ENCODE assay signal across 9 mouse cellular contexts in the genomic region with DNA sequence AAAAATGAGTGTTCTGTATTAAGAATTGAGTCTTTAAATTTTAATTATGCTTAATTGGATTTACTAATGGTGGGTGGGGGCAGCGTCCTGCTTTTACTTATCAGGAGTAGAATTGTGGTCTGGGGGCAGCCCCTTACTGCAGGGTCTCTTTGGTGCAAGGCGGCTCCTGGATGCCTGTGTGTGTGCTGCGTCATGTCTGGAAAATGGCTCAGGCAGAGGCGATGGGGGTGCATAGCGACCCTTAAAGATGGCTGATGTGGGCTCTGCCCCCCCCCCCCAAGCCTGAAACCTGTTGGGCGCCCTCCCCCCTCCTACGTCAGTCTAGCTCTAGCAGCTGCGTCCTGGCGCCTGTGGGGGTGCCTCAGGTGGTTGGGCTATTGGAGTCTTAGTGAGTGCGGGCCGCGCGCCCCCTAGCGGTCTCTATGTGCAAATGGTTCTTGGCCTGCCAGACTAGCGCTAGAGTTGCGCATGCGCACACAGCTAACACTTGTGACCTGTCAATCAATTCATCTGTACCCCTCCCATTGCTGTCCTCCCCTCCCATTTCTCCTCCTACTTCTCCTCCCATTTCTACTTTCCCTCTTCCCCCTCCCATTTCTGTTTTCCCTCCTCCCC. TPM values are rescaled to one million over a fixed set of nuclear protein-coding genes. Genes with fewer than 3 reads are reported as not detected.
A peak's percentile ranks its signal among the peaks of the same experiment; 100 is the strongest.
DNase-seq lines count a peak whose midpoint lies in the region; ATAC-seq and TF ChIP-seq lines count a peak whose summit lies in the region.
"Had no signal": no experiment of that assay in that cellular context is flagged by ENCODE, and none has a peak within 500 bp of the region (broad histone marks: within the 10 kb centered on the region; RNA-seq: fewer than 3 reads in every experiment).

No protein-coding gene starts in this region.

- H3K9me3 ChIP-seq in heart, embryonic 10.5 days: peaks cover 42% of the 10 kb centered on the region
- peaks cover 44% of the 10 kb centered on the region for H3K9me3 ChIP-seq in forebrain, embryonic 13.5 days (replicated peaks)
- H3K9me3 ChIP-seq in hindbrain, postnatal 0 days (ENCODE audit: low read length): peaks cover 6% of the 10 kb centered on the region; the same call in 1 of the 2 replicates

- DNase-seq in heart, embryonic 10.5 days (ENCODE audit: low spot score): peak; percentile 90
- no peak for DNase-seq in heart, adult 11 months
- DNase-seq in hindbrain, postnatal 0 days (ENCODE audit: low spot score): peak; percentile 91
- peak; percentile 59 for DNase-seq in liver, adult 2 months (ENCODE audit: extremely low read depth, low read depth, low spot score)
- peak; percentile 71 for DNase-seq in naive thymus-derived CD4-positive, alpha-beta T cell, adult 2 months (ENCODE audit: low read depth)
- peak; percentile 91 for DNase-seq in telencephalon, adult 2 months (ENCODE audit: low read depth, low spot score)

- whole genome bisulfite sequencing in heart, embryonic 10.5 days: 32% methylated on average over 17 of the region's 17 CpGs
- WGBS in forebrain, embryonic 13.5 days: 34% methylated on average over 12 of the region's 17 CpGs
- 42% methylated on average over 13 of the region's 17 CpGs for WGBS in hindbrain, postnatal 0 days
- WGBS in liver, adult 2 months: 57% methylated on average over 17 of the region's 17 CpGs

- H3K27ac ChIP-seq in heart, embryonic 10.5 days: no peak overlapping the region
- H3K27ac ChIP-seq in forebrain, embryonic 13.5 days: no peak overlapping the region
- H3K27ac ChIP-seq in hindbrain, postnatal 0 days: peak overlapping the region; percentile 87
- no peak overlapping the region for H3K27ac ChIP-seq in liver, adult 2 months (replicated peaks; ENCODE audit: insufficient read depth, low read depth, low read length)

- no peaks in the 10 kb centered on the region for H3K27me3 ChIP-seq in heart, embryonic 10.5 days (ENCODE audit: insufficient read depth, poor library complexity, severe bottlenecking)
- H3K27me3 ChIP-seq in forebrain, embryonic 13.5 days: no peaks in the 10 kb centered on the region
- no peaks in the 10 kb centered on the region for H3K27me3 ChIP-seq in hindbrain, postnatal 0 days (ENCODE audit: insufficient read depth, low read length)
- H3K27me3 ChIP-seq in liver, adult 2 months (ENCODE audit: control insufficient read depth, insufficient read depth, low read length): 0 out of 2 replicates have a peak, but pooled peaks cover 2% of the 10 kb centered on the region

- no peaks in the 10 kb centered on the region for H3K79me2 ChIP-seq in liver, adult 2 months (ENCODE audit: control insufficient read depth, insufficient read depth, low read length)

- no peak overlapping the region for H3K9ac ChIP-seq in forebrain, embryonic 13.5 days
- peak overlapping the region; percentile 73 for H3K9ac ChIP-seq in hindbrain, postnatal 0 days (replicated peaks; ENCODE audit: low read length)
- H3K9ac ChIP-seq in liver, adult 2 months (ENCODE audit: low read depth, low read length): no peak overlapping the region

- peaks cover 12% of the 10 kb centered on the region; the same call in 1 of the 2 replicates for H3K4me1 ChIP-seq in heart, embryonic 10.5 days
- peaks cover 29% of the 10 kb centered on the region for H3K4me1 ChIP-seq in forebrain, embryonic 13.5 days
- H3K4me1 ChIP-seq in hindbrain, postnatal 0 days (ENCODE audit: insufficient read depth, low read length): no peaks in the 10 kb centered on the region
- H3K4me1 ChIP-seq in liver, adult 2 months (ENCODE audit: control insufficient read depth, insufficient read depth, low read length): no peaks in the 10 kb centered on the region

- H3K36me3 ChIP-seq in heart, embryonic 10.5 days: peaks cover 35% of the 10 kb centered on the region
- H3K36me3 ChIP-seq in forebrain, embryonic 13.5 days (ENCODE audit: poor library complexity, severe bottlenecking): peaks cover 21% of the 10 kb centered on the region; the same call in 1 of the 2 replicates
- H3K36me3 ChIP-seq in hindbrain, postnatal 0 days (ENCODE audit: insufficient read depth, low read length): peaks cover 3% of the 10 kb centered on the region; the same call in 1 of the 2 replicates
- H3K36me3 ChIP-seq in liver, adult 2 months (ENCODE audit: control insufficient read depth, insufficient read depth, low read length): no peaks in the 10 kb centered on the region

- ATAC-seq in cerebellum, adult (ENCODE audit: insufficient number of reproducible peaks, low FRiP score, low TSS enrichment): 0 out of 2 replicates have a peak, but pooled peaks have one; percentile 27
- ATAC-seq in forebrain, embryonic 13.5 days: peak; percentile 16; the same call in 1 of the 2 replicates
- peak; percentile 84 for ATAC-seq in hindbrain, postnatal 0 days

- TF ChIP-seq POLR2A in liver, adult 2 months (IDR thresholded peaks at IDR 0.05; ENCODE audit: extremely low read depth, insufficient read depth, low read length): no peak

- H3K4me3 ChIP-seq in heart, embryonic 10.5 days: peak overlapping the region; percentile 63
- peak overlapping the region; percentile 49 for H3K4me3 ChIP-seq in forebrain, embryonic 13.5 days
- H3K4me3 ChIP-seq in hindbrain, postnatal 0 days (ENCODE audit: low read length): peak overlapping the region; percentile 47
- H3K4me3 ChIP-seq in liver, adult 2 months (ENCODE audit: insufficient read depth, low read depth, low read length): no peak overlapping the region

- peak; percentile 80 for TF ChIP-seq CTCF in hindbrain, postnatal 0 days (IDR thresholded peaks at IDR 0.05; ENCODE audit: low read depth)
- peak; percentile 80 for TF ChIP-seq CTCF in liver, adult 2 months (IDR thresholded peaks at IDR 0.05; ENCODE audit: low read depth, low read length)

- peak overlapping the region; percentile 62 for H3K4me2 ChIP-seq in forebrain, embryonic 13.5 days
- H3K4me2 ChIP-seq in hindbrain, postnatal 0 days (ENCODE audit: low read depth, low read length): peak overlapping the region; percentile 37; the same call in 1 of the 2 replicates

RNA-seq across cellular contexts. Expression of gene Rtl1, which starts 57.4 kb away (rescaled TPM):
- polyA plus RNA-seq in heart, embryonic 10.5 days (2016; fragmentation: Nextera tagmentation; extraction: Ambion mirVana): 0.34 and 0.94 TPM in 2 replicates
- polyA plus RNA-seq in forebrain, embryonic 13.5 days (2015; fragmentation: Nextera tagmentation; extraction: Ambion mirVana): 0.99 and 1.5 TPM in 2 replicates
- total RNA-seq in hindbrain, postnatal 0 days (2014; rRNA removed): 1.4 and 1.9 TPM in 2 replicates
- polyA plus RNA-seq in hindbrain, postnatal 0 days (2015; fragmentation: Nextera tagmentation; extraction: Ambion mirVana): 0.81 and 1.3 TPM in 2 replicates
- total RNA-seq in liver, adult 2 months (2014; rRNA removed): not detected in 2 replicates
- polyA plus RNA-seq in liver, adult 2 months (2012; rRNA removed): not detected in 2 replicates
- polyA plus RNA-seq: C2C12 had no signal

Comparison
In these comparisons a context has a peak if more than half of its experiments do, and no peak if none do; other contexts are left out.
1. ATAC-seq: peak in every context shown above with its lines; median percentile 84 in hindbrain, postnatal 0 days; 27 in cerebellum, adult; 16 in forebrain, embryonic 13.5 days.